Comparison of ENCODE assay signal across 22 mouse cellular contexts in the genomic region with DNA sequence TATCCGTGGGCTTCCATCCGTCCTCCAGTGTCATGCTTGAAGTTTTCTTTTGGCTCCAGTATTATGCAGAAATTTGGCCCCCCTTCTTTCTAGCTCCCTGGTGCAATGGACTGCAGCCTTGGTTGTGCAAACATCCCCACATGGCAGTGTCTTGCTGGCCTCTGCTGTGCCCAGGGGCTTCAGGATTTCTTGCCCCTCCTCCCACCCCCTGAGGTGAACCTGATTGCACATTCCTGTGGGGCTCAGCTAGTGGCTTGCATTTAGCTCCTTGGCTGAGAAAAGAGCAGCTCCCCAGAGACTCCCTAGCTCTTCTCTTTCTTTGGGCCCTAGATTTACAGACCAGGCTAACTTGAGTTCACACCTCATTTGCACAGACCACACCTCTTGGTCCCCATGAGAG. TPM values are rescaled to one million over a fixed set of nuclear protein-coding genes. Genes with fewer than 3 reads are reported as not detected.
A peak's percentile ranks its signal among the peaks of the same experiment; 100 is the strongest.
DNase-seq lines count a peak whose midpoint lies in the region; TF ChIP-seq lines count a peak whose summit lies in the region.
"Had no signal": no experiment of that assay in that cellular context is flagged by ENCODE, and none has a peak within 500 bp of the region (broad histone marks: within the 10 kb centered on the region; RNA-seq: fewer than 3 reads in every experiment).

No protein-coding gene starts in this region.

- no peaks in the 10 kb centered on the region for H3K36me3 ChIP-seq in spleen, adult 2 months (ENCODE audit: control insufficient read depth, insufficient read depth, low read length)
- H3K36me3 ChIP-seq: forebrain, embryonic 15.5 days; G1E; heart, embryonic 12.5 days; hindbrain, embryonic 10.5 days; limb, embryonic 15.5 days; midbrain, embryonic 10.5 days; neural tube, embryonic 15.5 days had no signal

- peak; percentile 66 for DNase-seq in adrenal gland, postnatal 14 days
- DNase-seq in adrenal gland, adult 18-20 months (ENCODE audit: low spot score in 2 of 2), result no peak
- DNase-seq in kidney, postnatal 10 days, result peak; percentile 25
- no peak for DNase-seq in kidney, adult 8-10 months
- no peak for DNase-seq in spleen, adult 2 months (ENCODE audit: low read depth in 1 of 2, low spot score in 2 of 2)
- no peak for DNase-seq in spleen, postnatal 10 days (ENCODE audit: low spot score in 2 of 2)
- no peak for DNase-seq in embryo, embryonic 10 days (ENCODE audit: low spot score)
- DNase-seq: cerebellum, adult 8-10 months; cerebellum, postnatal 36 days; gastrocnemius, postnatal 10 days; heart, postnatal 10 days; layer of hippocampus, adult 9-11 months; left cerebral cortex, postnatal 4 days had no signal

- 77% methylated on average over 2 of the region's 2 CpGs for WGBS in spleen, adult 2 months

- no peak for TF ChIP-seq CTCF in spleen, adult 2 months (IDR thresholded peaks at IDR 0.05; ENCODE audit: extremely low read depth, insufficient read depth, insufficient read length, insufficient replicate concordance)

- no peaks in the 10 kb centered on the region for H3K27me3 ChIP-seq in spleen, adult 2 months (ENCODE audit: control insufficient read depth, insufficient read depth, low read length)
- H3K27me3 ChIP-seq: heart, embryonic 12.5 days; limb, embryonic 15.5 days; neural tube, embryonic 15.5 days had no signal

- no peak for TF ChIP-seq POLR2A in spleen, adult 2 months (IDR thresholded peaks at IDR 0.05; ENCODE audit: low read depth, low read length)

- peak overlapping the region; percentile 13; the same call in 1 of the 2 replicates for H3K27ac ChIP-seq in spleen, adult 2 months (ENCODE audit: insufficient read depth, low read length)
- H3K27ac ChIP-seq: forebrain, embryonic 15.5 days; hindbrain, embryonic 10.5 days; left cerebral cortex, adult 2 months; limb, embryonic 15.5 days; liver, embryonic 14.5 days; midbrain, embryonic 10.5 days; neural tube, embryonic 15.5 days had no signal

- no peak overlapping the region for H3K4me3 ChIP-seq in spleen, adult 2 months (ENCODE audit: extremely low read depth, insufficient read depth, insufficient read length)
- H3K4me3 ChIP-seq: forebrain, embryonic 15.5 days; heart, embryonic 12.5 days; hindbrain, embryonic 10.5 days; left cerebral cortex, adult 2 months; limb, embryonic 15.5 days; midbrain, embryonic 10.5 days; neural tube, embryonic 15.5 days had no signal

- H3K4me1 ChIP-seq in spleen, adult 2 months (ENCODE audit: control insufficient read depth, insufficient read depth, insufficient read length), result peaks cover 11% of the 10 kb centered on the region; the same call in 1 of the 2 replicates
- H3K4me1 ChIP-seq: heart, embryonic 12.5 days had no signal

RNA-seq across cellular contexts. Expression of gene Map3k1, which starts 20.7 kb away (rescaled TPM):
- total RNA-seq in adrenal gland, postnatal 14 days (2021), result 60.4 and 62.0 TPM in 2 replicates
- total RNA-seq in adrenal gland, adult 18-20 months (2021), result 10 to 100 TPM; 38.2 to 42.7 TPM
- 45.1 and 49.9 TPM in 2 replicates for polyA plus RNA-seq in spleen, adult 2 months (2012; rRNA removed)

Comparison
In these comparisons a context has a peak if more than half of its experiments do, and no peak if none do; other contexts are left out.
1. DNase-seq: peak in adrenal gland, postnatal 14 days (single experiment) and kidney, postnatal 10 days (single experiment); none in adrenal gland, adult 18-20 months (0 of 2), kidney, adult 8-10 months (0 of 2), spleen, adult 2 months (0 of 2), spleen, postnatal 10 days (0 of 2) and embryo, embryonic 10 days (single experiment).